Mouse (Mus musculus) small intestine, adult 2 months (tissue): Measurements from ENCODE around the gene Napepld. TPM values are rescaled to one million over a fixed set of nuclear protein-coding genes. Genes with fewer than 3 reads are reported as not detected.
"Not testable (repeated sequence)": the region's sequence is repeated elsewhere in the genome, so short reads cannot be mapped to it uniquely, and the experiment has no call there.

ENCODE experiments used
- H3K27ac ChIP-seq: fragments of 200-500 bp; 2 replicates; pipeline ENCODE4 v1.5.1; 2012; ENCODE audit warnings: low read depth, low read length, control low read depth, inconsistent platforms; ENCODE audit not compliant: insufficient read depth
- H3K27me3 ChIP-seq: fragments of 200-500 bp; 2 replicates; pipeline ENCODE4 v1.6.1; 2012; ENCODE audit warnings: mild to moderate bottlenecking, moderate library complexity, low read length, inconsistent platforms; ENCODE audit not compliant: control insufficient read depth, insufficient read depth
- H3K36me3 ChIP-seq: fragments of 200-500 bp; 2 replicates; pipeline ENCODE4 v1.6.1; 2012; ENCODE audit warnings: mild to moderate bottlenecking, low read length, control low read depth, inconsistent platforms; ENCODE audit not compliant: control insufficient read depth, insufficient read depth
- H3K4me1 ChIP-seq: fragments of 200-500 bp; 2 replicates; pipeline ENCODE4 v1.6.1; 2012; ENCODE audit warnings: low read length, inconsistent platforms, mixed read lengths; ENCODE audit not compliant: control insufficient read depth, insufficient read depth, insufficient read length
- H3K4me3 ChIP-seq: fragments of 200-500 bp; 2 replicates; pipeline ENCODE4 v1.5.1; 2012; ENCODE audit warnings: low read depth, mild to moderate bottlenecking, control low read depth, inconsistent platforms, low read length, moderate library complexity
- CTCF ChIP-seq: fragments of 200-500 bp; IDR thresholded peaks from 2 replicates; pipeline ENCODE4 v1.5.1; 2012; ENCODE audit warnings: low read depth, mild to moderate bottlenecking, control low read depth, inconsistent platforms, low read length, moderate library complexity, mixed read lengths; ENCODE audit not compliant: insufficient replicate concordance, insufficient read length; ENCODE audit errors: extremely low read depth
- POLR2A ChIP-seq: fragments of 200-500 bp; IDR thresholded peaks from 2 replicates; pipeline ENCODE4 v1.6.1; 2012; ENCODE audit warnings: low read depth, mild to moderate bottlenecking, control low read depth, inconsistent platforms, low read length, moderate library complexity
- WGBS: fragments of 180-500 bp; shearing (Covaris S2); methylation state at CpG from one replicate; pipeline ENCODE4 v1.1.7; 2018; 5-methylcytosine and 5-hydroxymethylcytosine counted together
- polyA plus RNA-seq: library from polyadenylated mRNA; depleted of rRNA; stranded (reverse); fragments of >200 nt; gene quantifications from 2 replicates; pipeline ENCODE4 v1.2.3, GENCODE M21; 2012

Napepld gene
- polyA plus RNA-seq, 1 experiment = 0.85 TPM

- TF ChIP-seq POLR2A (no peak), CTCF (no peak)
- peaks cover 3% of the 10 kb centered on the region for H3K4me1 ChIP-seq
Measured at GRCm38 (mm10) chr5:21706546-21706945, 5.3 kb upstream of the Napepld start.

GRCm38 (mm10) chr5:21703708-21704107, 2.5 kb upstream of the Napepld start:
- no peak overlapping the region for H3K27ac ChIP-seq
- no peaks in the 10 kb centered on the region for H3K36me3 ChIP-seq
- no peak overlapping the region for H3K4me3 ChIP-seq
- no peaks in the 10 kb centered on the region for H3K27me3 ChIP-seq
- TF ChIP-seq POLR2A (no peak), CTCF (no peak)
- 48% methylated on average over 3 of the region's 3 CpGs for WGBS
- H3K4me1 ChIP-seq = peaks cover 3% of the 10 kb centered on the region

More at GRCm38 (mm10) chr5:21706546-21706945, 5.3 kb upstream of the Napepld start:
- Histone ChIP-seq H3K4me3 (no peak overlapping the region), H3K27me3 (no peaks in the 10 kb centered on the region), H3K27ac (no peak overlapping the region), H3K36me3 (no peaks in the 10 kb centered on the region)
- 90% methylated on average over 4 of the region's 4 CpGs for WGBS

- no peaks in the 10 kb centered on the region for H3K36me3 ChIP-seq
- no peaks in the 10 kb centered on the region for H3K27me3 ChIP-seq
- H3K27ac ChIP-seq = peak overlapping the region; percentile 98
- 26% methylated on average over 6 of the region's 6 CpGs for WGBS
- TF ChIP-seq CTCF (no peak), POLR2A (no peak)
- peaks cover 3% of the 10 kb centered on the region for H3K4me1 ChIP-seq
- no peak overlapping the region for H3K4me3 ChIP-seq
Measured at GRCm38 (mm10) chr5:21702873-21703475, 1.8 kb upstream of the Napepld start.

- Histone ChIP-seq H3K27me3 (no peaks in the 10 kb centered on the region), H3K27ac (peak overlapping the region; percentile 93), H3K4me1 (peaks cover 3% of the 10 kb centered on the region), H3K4me3 (peak overlapping the region; percentile 75), H3K36me3 (no peaks in the 10 kb centered on the region)
- WGBS = 42% methylated on average over 2 of the region's 2 CpGs
- TF ChIP-seq CTCF (no peak), POLR2A (no peak)
Measured at GRCm38 (mm10) chr5:21702009-21702364, 791 bp upstream of the Napepld start.

GRCm38 (mm10) chr5:21700934-21701333, 262 bp downstream of the Napepld start:
- no peaks in the 10 kb centered on the region for H3K27me3 ChIP-seq
- no peaks in the 10 kb centered on the region for H3K36me3 ChIP-seq
- H3K27ac ChIP-seq = peak overlapping the region; percentile 15; the same call in 1 of the 2 replicates
- TF ChIP-seq CTCF = peak; percentile 28; the same call in 1 of the 2 replicates
- TF ChIP-seq POLR2A = no peak
- under 1% methylated on average over 22 of the region's 22 CpGs for WGBS
- H3K4me1 ChIP-seq = peaks cover 3% of the 10 kb centered on the region
- H3K4me3 ChIP-seq = peak overlapping the region; percentile 75

GRCm38 (mm10) chr5:21700272-21700821, 849 bp downstream of the Napepld start:
- no peak for TF ChIP-seq CTCF
- TF ChIP-seq POLR2A = no peak
- Histone ChIP-seq H3K4me3 (no peak overlapping the region), H3K4me1 (peaks cover 3% of the 10 kb centered on the region), H3K27ac (no peak overlapping the region), H3K36me3 (no peaks in the 10 kb centered on the region), H3K27me3 (no peaks in the 10 kb centered on the region)
- WGBS = 12% methylated on average over 10 of the region's 10 CpGs

GRCm38 (mm10) chr5:21699555-21699954, 1.6 kb downstream of the Napepld start:
- not testable (repeated sequence) for H3K27me3 ChIP-seq, H3K4me1 ChIP-seq, H3K36me3 ChIP-seq, H3K4me3 ChIP-seq, H3K27ac ChIP-seq
- WGBS = 77% methylated on average over 3 of the region's 3 CpGs
